Mouse (Mus musculus) v-Abl transformed pro-B cells (cell line): Measurements from ENCODE around the gene Fbxo5.

Source experiments
- in situ Hi-C, 2 experiments: fragments of 400-800 bp; cut with MboI; formaldehyde crosslinking; loops; one replicate each; pipeline ENCODE4 v1.15.1; 2025; ENCODE audit not compliant: unreplicated experiment in 2 of 2

Gene Fbxo5

GRCm38 (mm10) chr10:5800490-5800889 lies 4.9 kb downstream of the Fbxo5 start:
- in situ Hi-C loops = loop anchor here (5.0 to 25.0 kb wide), 6 partner anchors 42 to 1987 kb away; partner anchors contain the start of genes Ginm1 (in 2 of the 2) and Ppil4 (in 2 of the 2)

- in situ Hi-C loops = loop anchor here in 1 of 2 experiments (10.0 kb wide), 1 partner anchor 1813 kb away; no protein-coding TSS in a partner anchor
Measured at GRCm38 (mm10) chr10:5798069-5798468, 7.3 kb downstream of the Fbxo5 start.

- in situ Hi-C loops = loop anchor here in 1 of 2 experiments (5.0 to 10.0 kb wide), 3 partner anchors 47 to 1806 kb away; no protein-coding TSS in a partner anchor
Measured at GRCm38 (mm10) chr10:5790657-5791056, 14.7 kb downstream of the Fbxo5 start.

- in situ Hi-C loops = loop anchor here in 1 of 2 experiments (5.0 kb wide), 1 partner anchor 190 kb away; no protein-coding TSS in a partner anchor
Measured at GRCm38 (mm10) chr10:5786923-5787322, 18.5 kb downstream of the Fbxo5 start.
